Mouse (Mus musculus) forebrain, embryonic 14.5 days (tissue): ENCODE data around the gene Dnajc5g. TPM values are rescaled to one million over a fixed set of nuclear protein-coding genes. Genes with fewer than 3 reads are reported as not detected.
A peak's percentile ranks its signal among the peaks of the same experiment; 100 is the strongest.

ENCODE experiments used
- ATAC-seq: fragments of 200-750 bp; cut with Nextera tagmentation; 2 replicates; pipeline ENCODE4 v1.8.0; 2017; ENCODE audit warnings: mild to moderate bottlenecking, moderate library complexity
- DNase-seq: peaks from one replicate; pipeline ENCODE4 v3.0.0-alpha.2; 2015; ENCODE audit warnings: low spot score
- H3K27ac ChIP-seq: fragments of 300-500 bp; sonication (generic); 2 replicates; pipeline ENCODE4 v1.5.1; 2014; ENCODE audit warnings: low read depth, mild to moderate bottlenecking, control low read depth, low read length, moderate library complexity
- H3K27me3 ChIP-seq: fragments of 300-500 bp; sonication (generic); replicated peaks from 2 replicates; pipeline ENCODE4 v1.6.1; 2014; ENCODE audit warnings: low read length, control low read depth, mixed read lengths; ENCODE audit not compliant: control insufficient read depth, insufficient read depth
- H3K36me3 ChIP-seq: fragments of 300-500 bp; sonication (generic); 2 replicates; pipeline ENCODE4 v1.6.1; 2014; ENCODE audit warnings: low read length, control low read depth; ENCODE audit not compliant: control insufficient read depth, insufficient read depth
- H3K4me1 ChIP-seq: fragments of 300-500 bp; sonication (generic); 2 replicates; pipeline ENCODE4 v1.6.1; 2014; ENCODE audit warnings: antibody characterized with exemption, low read length, control low read depth; ENCODE audit not compliant: control insufficient read depth, insufficient read depth
- H3K4me2 ChIP-seq: fragments of 300-500 bp; sonication (generic); 2 replicates; pipeline ENCODE4 v1.6.1; 2014; ENCODE audit warnings: mild to moderate bottlenecking, control low read depth, low read length
- H3K4me3 ChIP-seq: fragments of 300-500 bp; sonication (generic); 2 replicates; pipeline ENCODE4 v1.5.1; 2014; ENCODE audit warnings: low read depth, low read length, control low read depth
- H3K9ac ChIP-seq: fragments of 300-500 bp; sonication (generic); 2 replicates; pipeline ENCODE4 v1.6.1; 2014; ENCODE audit warnings: mild to moderate bottlenecking, low read length, control low read depth, moderate library complexity
- H3K9me3 ChIP-seq: fragments of 300-500 bp; sonication (generic); replicated peaks from 2 replicates; pipeline ENCODE4 v1.6.1; 2016; ENCODE audit warnings: low read length, control low read depth, mixed read lengths; ENCODE audit not compliant: control insufficient read depth
- WGBS: fragments of 180-500 bp; shearing (Covaris S2); extraction: QIAGEN DNeasy Blood & Tissue Kit; methylation state at CpG from one replicate; pipeline ENCODE4 v1.1.7; 2014; 5-methylcytosine and 5-hydroxymethylcytosine counted together
- polyA plus RNA-seq: library from polyadenylated mRNA; unstranded; fragments of >200 nt; fragmentation: Nextera tagmentation; extraction: Ambion mirVana; gene quantifications from 2 replicates; pipeline ENCODE4 v1.2.1, GENCODE M21; 2014

Dnajc5g gene
- polyA plus RNA-seq, 1 experiment from 2014 or later = not detected

DNA sequence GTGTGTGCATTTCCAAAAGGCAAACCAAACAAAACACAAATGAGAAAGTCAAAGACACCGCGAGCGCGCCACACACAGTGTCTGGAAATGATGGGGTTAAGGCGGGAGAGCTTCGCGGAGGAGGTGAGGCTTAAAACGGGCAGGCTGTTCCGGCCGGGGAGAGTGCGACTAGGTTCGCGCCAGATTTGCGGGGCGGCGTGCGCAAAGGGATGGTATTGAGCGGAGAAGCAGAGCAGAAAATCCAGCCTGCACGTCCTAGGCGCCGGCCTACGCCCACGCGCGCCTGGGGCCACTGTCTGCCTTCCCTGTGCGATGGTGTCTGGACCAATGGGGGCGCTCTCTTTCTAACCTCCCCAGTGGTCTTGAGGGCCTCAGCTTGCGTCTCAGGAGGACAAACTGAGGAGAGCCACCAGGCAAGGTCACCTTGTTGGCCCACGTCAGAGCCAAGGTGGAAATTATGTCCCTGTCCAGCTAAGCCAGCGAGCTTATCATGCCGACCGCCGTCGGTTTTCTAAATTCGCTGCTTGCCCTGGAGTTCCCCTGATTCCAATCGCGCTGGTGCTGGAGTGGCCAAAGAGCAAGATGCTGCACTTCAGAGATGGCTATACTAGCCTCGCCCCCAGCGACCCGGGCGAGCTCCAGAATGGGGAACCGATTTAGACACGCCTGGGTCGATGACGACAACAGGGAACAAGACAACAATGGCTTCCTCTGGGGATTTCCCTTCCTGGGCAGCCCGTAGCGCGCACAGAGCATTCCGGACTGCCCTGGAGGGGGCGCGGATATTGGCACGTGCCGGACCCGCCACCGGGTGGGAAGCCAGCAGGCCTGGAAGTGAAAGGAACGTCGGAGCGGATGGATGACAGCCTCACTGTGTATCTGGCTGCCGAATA is 11.0 kb upstream of the Dnajc5g start:
- no peak overlapping the region for H3K9ac ChIP-seq
- H3K4me1 ChIP-seq = peaks cover 14% of the 10 kb centered on the region; the same call in 1 of the 2 replicates
- peaks cover 71% of the 10 kb centered on the region for H3K27me3 ChIP-seq
- H3K9me3 ChIP-seq = no peaks in the 10 kb centered on the region
- ATAC-seq (no peak), DNase-seq (no peak)
- peak overlapping the region; percentile 18 for H3K4me3 ChIP-seq
- H3K27ac ChIP-seq = no peak overlapping the region
- peak overlapping the region; percentile 35 for H3K4me2 ChIP-seq
- under 1% methylated on average over 59 of the region's 59 CpGs for WGBS
- H3K36me3 ChIP-seq = no peaks in the 10 kb centered on the region

GRCm38 (mm10) chr5:31095711-31096480 is 10.2 kb upstream of the Dnajc5g start:
- DNase-seq (no peak), ATAC-seq (no peak)
- Histone ChIP-seq H3K4me2 (peak overlapping the region; percentile 35; the same call in 1 of the 2 replicates), H3K4me1 (peaks cover 14% of the 10 kb centered on the region; the same call in 1 of the 2 replicates), H3K9ac (no peak overlapping the region), H3K27me3 (peaks cover 62% of the 10 kb centered on the region), H3K4me3 (peak overlapping the region; percentile 18), H3K9me3 (no peaks in the 10 kb centered on the region), H3K27ac (no peak overlapping the region), H3K36me3 (no peaks in the 10 kb centered on the region)
- WGBS = 16% methylated on average over 11 of the region's 11 CpGs

DNA sequence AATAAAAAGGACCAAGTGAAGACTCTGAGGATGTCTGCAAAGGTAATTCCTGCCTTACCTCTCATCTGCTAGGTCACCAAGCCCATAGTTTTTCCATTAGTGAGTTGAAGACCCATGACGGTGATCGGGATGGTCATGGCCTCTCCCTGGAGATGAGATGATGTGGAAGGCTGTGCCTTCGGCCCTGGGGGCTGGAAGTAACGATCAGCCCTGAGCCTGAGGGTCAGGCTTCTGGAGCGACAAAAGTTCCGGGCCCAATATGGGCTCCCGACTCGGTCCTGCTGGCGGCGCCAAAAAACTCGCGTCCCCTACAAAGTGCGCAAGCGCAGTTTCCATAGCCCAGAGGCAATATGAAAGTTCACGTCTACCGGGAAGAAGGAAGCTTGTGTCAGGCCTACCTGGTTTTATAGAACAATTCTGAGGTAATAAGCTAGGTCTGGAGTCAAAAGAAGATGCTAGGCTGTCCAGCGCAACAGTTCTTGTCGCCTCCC is 2.0 kb downstream of the Dnajc5g start, which contains the start of gene Slc30a3:
Gene Slc30a3 (minus strand): TSS at position 238 of the 491 bp plus-strand sequence.
- ATAC-seq (no peak), DNase-seq (no peak)
- Histone ChIP-seq H3K27me3 (no peaks in the 10 kb centered on the region), H3K9ac (no peak within 1 kb of the TSS), H3K4me2 (no peak within 1 kb of the TSS), H3K9me3 (no peaks in the 10 kb centered on the region), H3K4me3 (no peak within 1 kb of the TSS), H3K4me1 (no peaks in the 10 kb centered on the region), H3K36me3 (no peaks in the 10 kb centered on the region), H3K27ac (no peak within 1 kb of the TSS)
- WGBS = 93% methylated on average over 18 of the region's 18 CpGs

DNA sequence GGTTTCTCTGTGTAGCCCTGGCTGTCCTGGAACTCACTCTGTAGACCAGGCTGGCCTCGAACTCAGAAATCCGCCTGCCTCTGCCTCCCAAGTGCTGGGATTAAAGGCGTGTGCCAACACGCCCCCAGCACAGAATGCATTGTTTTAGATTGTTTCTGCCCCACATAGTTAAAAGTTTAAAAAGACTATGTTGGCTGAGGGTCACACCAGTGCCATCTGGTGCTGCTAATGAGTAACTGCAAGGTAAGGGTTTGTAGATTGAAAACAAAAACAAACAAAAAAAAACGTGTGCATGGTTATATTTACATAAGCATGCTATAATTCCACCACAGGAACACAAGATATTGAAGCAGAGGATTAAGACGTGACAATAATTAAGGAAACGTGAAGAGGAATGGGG is 4.7 kb downstream of the Dnajc5g start:
- H3K27ac ChIP-seq = no peak overlapping the region
- no peaks in the 10 kb centered on the region for H3K9me3 ChIP-seq
- no peak overlapping the region for H3K9ac ChIP-seq
- no peaks in the 10 kb centered on the region for H3K36me3 ChIP-seq
- no peak overlapping the region for H3K4me3 ChIP-seq
- WGBS = 35% methylated on average over 7 of the region's 7 CpGs
- DNase-seq (peak; percentile 24), ATAC-seq (no peak)
- H3K4me2 ChIP-seq = no peak overlapping the region
- no peaks in the 10 kb centered on the region for H3K4me1 ChIP-seq
- H3K27me3 ChIP-seq = no peaks in the 10 kb centered on the region

GRCm38 (mm10) chr5:31116354-31116753 is 10.3 kb downstream of the Dnajc5g start, which contains the start of gene Trim54:
Gene Trim54 (plus strand): TSS chr5:31116712.
- no peak for DNase-seq
- no peaks in the 10 kb centered on the region for H3K27me3 ChIP-seq
- no peaks in the 10 kb centered on the region for H3K9me3 ChIP-seq
- WGBS = 51% methylated on average over 3 of the region's 3 CpGs
- H3K9ac ChIP-seq = no peak within 1 kb of the TSS
- no peaks in the 10 kb centered on the region for H3K36me3 ChIP-seq
- no peak within 1 kb of the TSS for H3K4me3 ChIP-seq
- H3K4me2 ChIP-seq = no peak within 1 kb of the TSS
- H3K4me1 ChIP-seq = no peaks in the 10 kb centered on the region
- no peak within 1 kb of the TSS for H3K27ac ChIP-seq
- ATAC-seq = no peak

DNA sequence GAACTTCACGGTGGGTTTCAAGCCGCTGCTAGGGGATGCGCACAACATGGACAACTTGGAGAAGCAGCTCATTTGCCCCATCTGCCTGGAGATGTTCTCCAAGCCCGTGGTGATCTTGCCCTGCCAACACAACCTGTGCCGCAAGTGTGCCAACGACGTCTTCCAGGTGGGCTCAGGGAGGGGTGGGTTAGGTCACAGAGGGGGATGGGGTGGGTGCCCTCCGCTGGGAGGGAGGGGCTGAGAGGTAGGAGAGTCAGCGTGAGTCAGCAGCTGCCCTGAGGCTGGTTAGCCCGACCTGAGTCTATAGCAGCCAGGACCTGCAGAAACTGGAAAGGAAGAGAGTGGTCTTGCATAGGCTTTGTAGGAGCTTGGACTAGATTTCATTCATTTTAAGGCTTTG is 10.8 kb downstream of the Dnajc5g start:
- H3K9me3 ChIP-seq = no peaks in the 10 kb centered on the region
- DNase-seq (no peak), ATAC-seq (no peak)
- WGBS = 31% methylated on average over 10 of the region's 10 CpGs
- H3K4me1 ChIP-seq = no peaks in the 10 kb centered on the region
- H3K27ac ChIP-seq = no peak overlapping the region
- H3K4me3 ChIP-seq = no peak overlapping the region
- H3K4me2 ChIP-seq = no peak overlapping the region
- H3K36me3 ChIP-seq = no peaks in the 10 kb centered on the region
- H3K9ac ChIP-seq = no peak overlapping the region
- H3K27me3 ChIP-seq = no peaks in the 10 kb centered on the region

DNA sequence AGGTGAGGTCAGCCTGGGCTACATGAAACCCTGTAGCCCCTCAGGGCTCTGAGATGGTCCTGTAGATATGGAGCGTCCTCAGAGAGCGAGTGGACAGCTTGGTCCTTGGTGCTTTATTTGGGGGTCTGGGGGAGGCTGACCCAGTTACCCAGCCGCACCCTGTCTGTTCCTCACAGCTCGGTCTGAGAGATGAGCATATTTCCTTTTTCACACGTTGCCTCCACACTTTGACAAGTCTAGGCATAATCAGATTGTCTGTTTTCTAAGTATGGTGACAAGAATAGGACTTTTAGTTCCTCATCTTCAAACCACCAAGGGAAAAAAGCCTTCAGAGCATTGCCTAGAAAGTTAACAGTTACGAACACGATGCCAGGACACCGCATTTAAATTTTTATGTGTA is 15.0 kb downstream of the Dnajc5g start:
- ATAC-seq (no peak), DNase-seq (no peak)
- Histone ChIP-seq H3K4me3 (no peak overlapping the region), H3K36me3 (no peaks in the 10 kb centered on the region), H3K4me2 (no peak overlapping the region), H3K9me3 (no peaks in the 10 kb centered on the region), H3K9ac (no peak overlapping the region), H3K4me1 (no peaks in the 10 kb centered on the region), H3K27me3 (no peaks in the 10 kb centered on the region), H3K27ac (no peak overlapping the region)
- 89% methylated on average over 8 of the region's 8 CpGs for WGBS

DNA sequence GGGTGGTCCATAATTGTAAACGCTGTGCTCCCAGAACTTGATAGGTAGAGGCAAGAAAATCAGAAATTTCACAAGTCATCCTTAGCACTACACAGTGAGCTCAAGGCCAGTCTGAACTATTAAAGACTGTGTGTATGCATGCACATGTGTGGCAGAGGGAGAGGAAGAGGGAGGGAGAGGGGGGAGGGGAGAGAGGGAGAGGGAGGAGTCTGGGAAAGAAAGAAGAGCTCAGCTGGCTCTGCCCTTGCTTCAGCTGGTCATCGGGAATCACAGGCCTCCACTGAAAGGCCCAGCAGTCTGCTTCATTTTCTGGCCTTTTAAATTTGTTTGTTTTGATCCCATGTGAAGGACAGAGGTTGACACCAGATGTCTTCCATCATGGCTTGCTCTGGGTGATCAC is 17.4 kb downstream of the Dnajc5g start:
- WGBS = 44% methylated on average over 2 of the region's 2 CpGs
- H3K27ac ChIP-seq = no peak overlapping the region
- no peak overlapping the region for H3K9ac ChIP-seq
- ATAC-seq (no peak), DNase-seq (no peak)
- H3K4me3 ChIP-seq = no peak overlapping the region
- H3K4me1 ChIP-seq = no peaks in the 10 kb centered on the region
- no peaks in the 10 kb centered on the region for H3K9me3 ChIP-seq
- H3K4me2 ChIP-seq = no peak overlapping the region
- H3K36me3 ChIP-seq = no peaks in the 10 kb centered on the region
- no peaks in the 10 kb centered on the region for H3K27me3 ChIP-seq
